Mouse (Mus musculus) ES-Bruce4 (cell line): ENCODE measurements around the gene Ribc2.

Experiments
- CTCF ChIP-seq: IDR thresholded peaks from one replicate; pipeline ENCODE4 v1.8.1; 2011; ENCODE audit warnings: low read depth, low read length
- POLR2A ChIP-seq: IDR thresholded peaks from one replicate; pipeline ENCODE4 v1.8.1; 2011; ENCODE audit warnings: low read length; ENCODE audit not compliant: insufficient read depth

DNA sequence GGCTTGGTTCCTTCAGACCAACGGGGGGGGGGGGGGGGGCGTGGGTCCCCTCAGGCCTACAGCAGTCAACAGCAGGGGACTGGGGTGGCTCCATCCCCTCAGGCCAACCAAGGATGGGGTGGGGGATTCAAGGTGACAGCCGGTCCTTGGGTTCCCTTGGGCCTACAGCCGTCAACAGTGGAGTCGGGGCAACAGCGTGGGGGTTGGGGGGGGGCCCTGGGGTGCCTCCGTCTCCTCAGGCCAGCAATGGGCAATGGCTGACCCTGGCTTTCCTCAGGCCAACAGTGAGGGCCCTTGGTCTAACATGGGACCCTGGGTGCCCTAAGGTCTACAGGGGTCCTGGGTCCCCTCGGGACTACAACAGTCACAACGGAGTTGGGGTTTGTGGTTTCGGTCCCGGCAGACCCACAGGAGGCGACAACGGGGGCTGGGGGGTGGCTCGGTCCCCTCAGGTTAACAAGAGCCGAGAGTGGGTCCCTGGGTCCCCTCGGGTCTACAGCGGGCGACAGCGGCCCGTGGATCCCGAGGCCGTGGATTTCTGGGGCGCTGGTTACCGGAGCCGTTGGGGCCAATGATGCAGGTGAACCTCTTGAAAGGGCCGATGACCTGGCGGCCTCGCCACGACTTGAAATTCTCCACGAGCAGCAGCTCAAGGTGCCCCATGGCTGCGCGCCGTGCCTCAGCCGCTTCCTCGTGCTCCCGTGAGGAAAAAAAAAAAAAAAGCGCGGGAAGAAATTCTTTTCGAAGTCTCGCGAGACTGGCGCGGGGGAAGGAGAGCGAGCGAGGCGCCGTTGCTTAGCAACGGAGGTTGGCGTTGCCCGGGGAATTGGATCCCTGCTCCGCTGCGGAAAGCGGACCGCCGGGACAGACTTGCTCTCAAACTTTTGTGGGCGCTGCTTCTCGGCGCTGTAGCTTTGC lies at the start of gene Ribc2, which contains the start of gene Smc1b:
- no peak for TF ChIP-seq POLR2A
- no peak for TF ChIP-seq CTCF
